Mouse (Mus musculus) cerebellum, adult 8-10 months (tissue): ENCODE data around the gene Tmem221.
A peak's percentile ranks its signal among the peaks of the same experiment; 100 is the strongest.

Source experiments
- DNase-seq: peaks from one replicate; pipeline ENCODE4 v3.0.0; 2022

The Tmem221 gene

DNA sequence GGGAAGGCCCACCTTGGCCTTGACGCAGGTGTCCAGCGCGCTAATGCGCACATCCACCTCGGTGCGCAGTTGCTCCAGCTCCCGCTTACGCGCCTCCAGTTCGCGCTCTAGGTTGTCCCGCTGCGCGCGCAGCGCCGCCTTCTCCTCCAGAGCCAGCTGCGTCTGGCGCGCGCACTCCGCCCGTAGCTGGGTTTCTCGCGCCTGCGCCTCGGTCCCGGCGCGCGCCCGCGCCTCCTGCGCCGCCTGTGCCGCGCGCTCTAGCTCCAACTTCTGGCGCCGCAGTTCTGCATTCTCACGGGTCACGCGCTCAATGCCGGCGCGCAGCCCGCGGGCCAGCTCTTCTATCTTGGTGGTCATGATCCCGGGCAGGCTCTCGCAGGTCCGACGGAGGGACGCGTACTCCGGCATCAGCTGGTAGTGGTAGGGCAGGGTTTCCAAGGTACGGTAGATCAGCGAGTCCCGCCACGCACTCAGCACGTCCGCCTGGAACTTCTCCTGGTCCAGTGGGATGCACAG is 51.0 kb downstream of the Tmem221 start:
- peak; percentile 78 for DNase-seq

DNA sequence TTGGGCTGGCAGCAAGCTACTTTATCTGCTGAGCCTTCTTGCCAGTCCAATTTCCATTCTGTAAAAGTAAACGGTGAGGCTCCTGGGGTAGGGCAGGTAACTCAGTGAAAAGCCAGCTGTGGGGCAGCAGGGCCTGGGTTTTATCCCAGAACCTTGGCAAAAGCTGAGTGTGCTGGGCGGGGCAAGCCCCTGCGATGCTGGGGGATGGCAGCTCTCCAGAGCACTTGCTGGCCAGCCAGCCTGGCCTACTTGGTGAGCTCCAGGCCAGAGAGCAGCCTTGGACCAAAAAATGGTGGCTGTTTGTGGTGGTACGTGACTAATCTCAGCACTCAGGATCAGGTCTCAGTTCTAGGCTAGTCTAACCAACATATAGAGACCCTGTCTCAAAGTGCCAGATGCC is 52.7 kb downstream of the Tmem221 start:
- DNase-seq, result peak; percentile 67

DNA sequence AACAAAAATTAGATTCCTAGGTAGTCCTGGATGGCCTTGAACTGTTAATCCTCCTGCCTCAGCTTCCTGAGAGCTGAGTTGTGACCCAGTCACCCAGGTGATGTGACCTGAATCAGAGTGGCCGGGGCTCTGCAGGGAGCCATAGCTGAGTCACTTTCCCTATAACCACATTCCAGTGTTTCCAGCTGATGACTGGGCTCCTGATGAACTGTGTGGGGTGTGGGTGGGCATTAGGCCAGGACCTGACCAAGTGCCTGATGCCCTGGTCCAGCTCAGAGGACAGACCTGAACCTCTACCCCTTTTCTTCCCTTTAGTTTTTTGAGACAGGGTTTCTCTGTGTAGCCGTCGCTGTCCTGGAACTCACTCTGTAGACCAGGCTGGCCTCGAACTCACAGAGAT is 53.3 kb downstream of the Tmem221 start:
- no peak for DNase-seq

DNA sequence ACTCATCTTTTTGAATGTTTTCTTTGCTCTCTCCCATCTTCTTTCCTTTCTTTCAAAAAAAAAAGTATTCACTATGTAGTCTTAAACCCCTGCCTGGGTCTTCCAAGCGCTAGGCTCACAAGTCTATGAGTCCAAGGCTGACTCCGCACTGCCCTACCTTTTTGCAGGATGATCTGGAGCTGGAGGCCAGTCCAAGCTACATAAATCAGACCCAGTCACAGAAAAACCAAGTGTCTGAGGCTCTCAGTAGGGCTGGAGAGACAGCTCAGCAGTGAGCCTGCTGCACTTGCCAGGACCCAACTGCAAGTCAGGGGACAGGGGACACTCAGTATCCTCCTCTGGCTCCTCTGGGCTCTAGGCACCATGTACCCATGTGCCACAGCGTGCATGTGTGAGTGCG is 54.3 kb downstream of the Tmem221 start:
- DNase-seq, result no peak
